Mouse (Mus musculus): ENCODE results near the gene Lmntd1.
"Not testable (repeated sequence)": the region's sequence is repeated elsewhere in the genome, so short reads cannot be mapped to it uniquely, and the experiment has no call there.

Lmntd1 gene

DNA sequence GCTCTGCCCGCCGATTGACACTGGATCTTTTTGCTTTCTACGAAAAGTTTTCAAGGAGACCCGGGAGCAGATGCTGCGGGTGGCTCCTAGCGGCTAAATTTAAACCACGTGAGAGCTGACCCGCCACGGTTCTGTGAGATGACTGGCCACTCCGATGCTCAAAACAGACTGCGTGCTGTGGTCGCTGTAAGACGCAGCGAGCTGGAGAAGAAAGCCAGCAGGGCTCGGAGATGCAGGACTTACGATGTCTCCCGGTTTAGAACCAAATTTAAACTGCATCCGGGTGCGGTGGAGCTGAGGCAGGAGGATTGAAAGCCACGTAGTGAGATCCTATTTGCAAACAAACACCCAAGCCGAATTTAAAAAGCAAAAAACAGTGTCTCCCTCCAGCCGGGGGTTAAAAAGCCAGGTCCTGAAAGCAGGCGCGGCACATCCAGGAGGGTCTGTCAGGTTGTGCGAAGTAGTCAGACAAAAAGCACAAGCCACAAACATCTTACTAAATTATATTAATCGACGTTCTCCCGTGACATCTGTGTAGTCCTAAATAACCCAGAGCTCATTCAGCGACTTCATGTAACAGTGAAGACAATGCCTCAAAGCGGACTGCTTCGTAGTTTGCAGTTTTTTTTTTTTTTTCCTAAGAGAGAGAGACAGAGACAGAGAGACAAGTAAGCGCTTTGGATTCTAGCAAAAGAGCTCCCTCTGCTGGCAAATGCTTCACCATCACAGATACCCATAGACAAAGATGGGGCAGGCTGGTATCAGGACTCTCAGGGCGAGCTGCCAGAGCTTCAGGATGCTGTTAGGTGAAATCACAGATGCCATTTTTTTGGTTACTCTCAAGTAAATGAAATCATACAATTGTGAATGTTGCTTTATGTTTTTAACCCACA lies 272.6 kb downstream of the Lmntd1 start:
- peak; percentile 90 for DNase-seq (ENCODE audit: low spot score)

GRCm38 (mm10) chr6:145340657-145341146 lies 273.4 kb downstream of the Lmntd1 start:
- peak; percentile 96 for DNase-seq (ENCODE audit: low spot score)

DNA sequence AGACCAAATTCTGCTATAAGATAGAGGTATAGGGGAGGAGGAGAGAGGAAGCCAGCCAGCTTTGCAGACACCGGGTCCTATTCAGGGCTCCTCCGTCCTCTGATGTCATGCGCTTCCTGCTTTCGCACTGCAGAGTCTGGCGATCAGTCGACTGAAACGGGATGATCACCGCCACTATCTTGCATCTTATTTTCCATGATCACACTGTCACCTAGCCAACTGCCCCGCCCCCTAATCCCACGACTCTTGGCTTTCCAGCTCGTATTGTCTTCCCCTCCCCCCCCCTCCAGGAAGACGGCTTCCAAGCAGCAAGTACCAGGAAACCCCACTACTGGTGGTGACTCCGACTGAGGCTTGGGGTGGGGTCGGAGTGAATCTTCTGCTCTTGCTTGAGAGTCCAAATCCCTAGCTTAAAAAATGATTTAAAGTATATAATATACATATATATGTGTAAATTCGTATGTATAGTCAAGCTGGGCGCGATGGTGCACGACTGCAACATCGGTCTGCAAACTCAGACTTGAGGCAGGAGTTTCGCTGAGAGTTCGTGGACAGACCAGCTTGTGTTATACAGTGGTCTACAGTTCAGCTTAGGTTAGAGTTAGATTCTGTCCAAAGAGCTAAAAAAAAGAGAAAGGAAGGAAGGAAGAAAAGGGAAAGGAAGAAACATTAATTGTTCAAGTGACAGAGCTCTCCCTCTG lies 274.0 kb downstream of the Lmntd1 start:
- DNase-seq (ENCODE audit: low spot score) = peak; percentile 71

- peak; percentile 32 for DNase-seq (ENCODE audit: low spot score)
Measured at GRCm38 (mm10) chr6:145338571-145339294, 275.4 kb downstream of the Lmntd1 start.

- DNase-seq (ENCODE audit: low spot score) = not testable (repeated sequence)
Measured at GRCm38 (mm10) chr6:145337521-145337920, 276.6 kb downstream of the Lmntd1 start.

- DNase-seq (ENCODE audit: low spot score) = no peak
Measured at GRCm38 (mm10) chr6:145335876-145336768, 278.0 kb downstream of the Lmntd1 start.

- DNase-seq (ENCODE audit: low spot score) = no peak
Measured at GRCm38 (mm10) chr6:145334211-145334610, 279.9 kb downstream of the Lmntd1 start.

DNA sequence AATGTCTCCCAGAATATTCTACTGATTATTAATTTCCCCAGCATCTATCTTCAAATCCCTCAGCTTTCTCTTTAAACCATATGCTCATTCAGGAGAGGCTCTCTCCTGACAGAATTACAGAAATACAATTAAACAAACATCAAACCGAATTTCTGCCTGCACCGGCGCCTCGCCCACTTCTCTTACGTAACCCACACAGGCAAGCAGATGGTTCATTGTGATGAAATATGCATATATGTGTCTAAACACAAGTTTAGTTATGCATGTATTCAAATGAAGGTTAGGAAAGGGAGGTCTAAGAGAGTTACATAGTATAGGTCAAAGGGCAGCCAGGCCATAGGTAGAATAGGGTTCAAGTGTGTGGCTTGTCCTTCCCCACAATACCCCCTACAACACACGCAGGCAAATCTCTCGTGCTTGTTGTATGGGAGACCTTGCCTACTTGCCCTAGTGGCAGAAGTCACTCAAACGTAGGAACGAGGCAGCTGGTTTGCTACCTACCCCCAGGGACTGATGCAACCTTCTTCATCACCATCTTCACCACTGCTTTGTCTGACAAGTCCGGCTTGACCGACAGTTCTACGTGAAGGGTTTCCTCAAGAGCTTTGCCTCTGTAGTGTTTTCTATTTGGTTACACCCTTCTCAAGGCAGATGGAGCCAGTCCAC lies 287.8 kb downstream of the Lmntd1 start:
- DNase-seq (ENCODE audit: low spot score) = no peak

DNA sequence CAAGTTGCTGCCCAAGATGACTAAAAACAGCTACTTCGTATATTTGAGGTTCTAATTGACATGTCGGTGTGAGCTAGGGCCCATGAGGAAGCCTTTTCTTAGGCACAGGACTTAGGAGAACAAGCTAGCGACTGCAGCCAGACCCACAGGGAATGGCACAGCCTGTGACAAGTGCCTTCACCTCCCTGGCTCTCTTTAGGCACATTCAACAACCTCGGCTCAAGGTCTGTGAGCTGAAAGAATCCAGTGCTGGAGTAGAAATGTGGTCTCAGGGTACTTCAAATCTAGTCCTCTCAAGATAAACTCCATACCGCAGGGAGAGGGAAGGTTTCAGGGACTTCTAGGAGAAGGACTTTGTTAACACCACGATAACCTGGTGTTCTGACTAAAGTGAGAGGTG lies 289.0 kb downstream of the Lmntd1 start:
- DNase-seq (ENCODE audit: low spot score) = no peak

GRCm38 (mm10) chr6:145324470-145324869 lies 289.6 kb downstream of the Lmntd1 start:
- peak; percentile 1 for DNase-seq (ENCODE audit: low spot score)

GRCm38 (mm10) chr6:145322246-145322645 lies 291.9 kb downstream of the Lmntd1 start:
- DNase-seq (ENCODE audit: low spot score) = no peak

GRCm38 (mm10) chr6:145320156-145320555 lies 294.0 kb downstream of the Lmntd1 start:
- DNase-seq (ENCODE audit: low spot score) = no peak
